Mouse (Mus musculus) cerebellum, adult 2 months (tissue): ENCODE measurements around the gene Bend6.

ENCODE experiments used
- CTCF ChIP-seq: fragments of 200-500 bp; IDR thresholded peaks from 2 replicates; pipeline ENCODE4 v1.5.1; 2011; ENCODE audit warnings: low read depth, mild to moderate bottlenecking, control low read depth, low read length, moderate library complexity, borderline replicate concordance; ENCODE audit not compliant: insufficient read depth
- POLR2A ChIP-seq: fragments of 200-500 bp; IDR thresholded peaks from 2 replicates; pipeline ENCODE4 v1.6.1; 2011; ENCODE audit warnings: low read length, control low read depth, borderline replicate concordance; ENCODE audit not compliant: insufficient read depth

GRCm38 (mm10) chr1:33932196-33932595, 24.6 kb upstream of the Bend6 start:
- no peak for TF ChIP-seq CTCF
- TF ChIP-seq POLR2A, result no peak
